Comparison of ENCODE assay signal across 8 mouse cellular contexts in genomic region chr8:79650158-79650814, GRCm38 (mm10). TPM values are rescaled to one million over a fixed set of nuclear protein-coding genes. Genes with fewer than 3 reads are reported as not detected.
DNase-seq lines count a peak whose midpoint lies in the region; TF ChIP-seq lines count a peak whose summit lies in the region.
"Had no signal": no experiment of that assay in that cellular context is flagged by ENCODE, and none has a peak within 500 bp of the region (broad histone marks: within the 10 kb centered on the region; RNA-seq: fewer than 3 reads in every experiment).

No protein-coding gene starts in this region.

- in situ Hi-C loops in ES-E14 (cut with MboI; ENCODE audit: low sequenced_read_pairs in 2 of 2, unreplicated experiment in 2 of 2) = no loop called here

- no peak overlapping the region for H3K9ac ChIP-seq in ES-E14 (ENCODE audit: insufficient read depth, low read depth, low read length, poor library complexity, severe bottlenecking)
- H3K9ac ChIP-seq: lung, embryonic 15.5 days had no signal

- H3K4me3 ChIP-seq in layer of hippocampus, adult 2 months = no peak overlapping the region
- no peak overlapping the region for H3K4me3 ChIP-seq in ES-E14 (ENCODE audit: insufficient read depth in 1 of 2, low read depth in 1 of 2, low read length in 2 of 2, poor library complexity in 1 of 2, severe bottlenecking in 1 of 2)
- H3K4me3 ChIP-seq: lung, embryonic 15.5 days had no signal

- 0 out of 4 replicates have a peak, but pooled peaks cover 0 to 2% of the 10 kb centered on the region in 2 experiments for H3K4me1 ChIP-seq in ES-E14 (ENCODE audit: control insufficient read depth in 2 of 2, insufficient read depth in 2 of 2, low read length in 2 of 2, poor library complexity in 1 of 2)
- H3K4me1 ChIP-seq: lung, embryonic 15.5 days had no signal

- no peaks in the 10 kb centered on the region for H3K9me3 ChIP-seq in ES-E14 (ENCODE audit: control insufficient read depth, insufficient read depth, low read depth, low read length)
- H3K9me3 ChIP-seq: lung, embryonic 15.5 days had no signal

- peaks cover 4% of the 10 kb centered on the region; the same call in 1 of the 2 replicates for H3K36me3 ChIP-seq in ES-E14 (ENCODE audit: control insufficient read depth, insufficient read depth, low read length, poor library complexity, severe bottlenecking)

- no peak overlapping the region for H3K27ac ChIP-seq in layer of hippocampus, adult 2 months
- no peak overlapping the region for H3K27ac ChIP-seq in ES-E14 (ENCODE audit: insufficient read depth, low read depth, low read length, poor library complexity, severe bottlenecking)
- H3K27ac ChIP-seq: lung, embryonic 15.5 days had no signal

- DNase-seq in layer of hippocampus, adult 2 months (ENCODE audit: low spot score in 2 of 2) = no peak
- DNase-seq in layer of hippocampus, adult 8-10 months (ENCODE audit: low spot score in 2 of 2) = no peak
- peak; percentile 56 for DNase-seq in ES-E14 (ENCODE audit: low read depth, low spot score)
- DNase-seq in embryo, embryonic 10 days (ENCODE audit: low spot score) = peak; percentile 43
- peak; percentile 34 to 48 for DNase-seq in natural killer cell, adult 2 months (ENCODE audit: low spot score in 2 of 2)
- no peak for DNase-seq in gastrocnemius, postnatal 25 days
- DNase-seq in gastrocnemius, adult 8-10 months (ENCODE audit: low spot score in 2 of 2) = no peak

- TF ChIP-seq CTCF in layer of hippocampus, adult 2 months (conservative IDR thresholded peaks at IDR 0.05) = peak; percentile 77

TF ChIP-seq in ES-E14, 5 proteins besides CTCF, POLR2A, EP300 and RAD21:
- TF ChIP-seq CHD2 (IDR thresholded peaks at IDR 0.05; ENCODE audit: low read depth, low read length) = no peak
- TF ChIP-seq ZC3H11A (IDR thresholded peaks at IDR 0.05; ENCODE audit: borderline replicate concordance, low read depth, low read length) = no peak
- no peak for TF ChIP-seq ZNF384 (IDR thresholded peaks at IDR 0.05; ENCODE audit: low read depth, low read length)
- no peak for TF ChIP-seq HCFC1 (IDR thresholded peaks at IDR 0.05; ENCODE audit: borderline replicate concordance, insufficient read depth, low read length)
- no peak for TF ChIP-seq MAFK (IDR thresholded peaks at IDR 0.05; ENCODE audit: insufficient read depth, low read depth, low read length)

RNA-seq across cellular contexts. Expression of gene Otud4, which starts 10.9 kb away (rescaled TPM):
- total RNA-seq in layer of hippocampus, adult 2 months (2021) = 10 to 100 TPM; 35.4 to 44.1 TPM
- total RNA-seq in layer of hippocampus, adult 8-10 months (2022) = 10 to 100 TPM; 35.0 to 50.4 (median 47.2) TPM
- 58.9 and 74.2 TPM in 2 replicates for total RNA-seq in ES-E14 (2012; rRNA removed)
- total RNA-seq in gastrocnemius, postnatal 25 days (2021) = 10 to 100 TPM; 39.2 to 39.7 TPM
- 10 to 100 TPM; 36.0 to 48.2 (median 47.0) TPM for total RNA-seq in gastrocnemius, adult 8-10 months (2022)

Comparison
In these comparisons a context has a peak if more than half of its experiments do, and no peak if none do; other contexts are left out.
1. DNase-seq: peak in ES-E14 (single experiment), embryo, embryonic 10 days (single experiment) and natural killer cell, adult 2 months (2 of 2); none in layer of hippocampus, adult 2 months (0 of 2), layer of hippocampus, adult 8-10 months (0 of 2), gastrocnemius, postnatal 25 days (single experiment) and gastrocnemius, adult 8-10 months (0 of 2).